Mouse (Mus musculus) cerebellum, adult 2 months (tissue): ENCODE data around the gene Fam189a2. TPM values are rescaled to one million over a fixed set of nuclear protein-coding genes. Genes with fewer than 3 reads are reported as not detected.

Experiments used
- DNase-seq, 2 experiments: peaks; one replicate each; pipeline ENCODE4 v3.0.0; 2021
- H3K27ac ChIP-seq: fragments of 200-500 bp; 2 replicates; pipeline ENCODE4 v1.5.1; 2012; ENCODE audit warnings: low read length, control low read depth, inconsistent platforms; ENCODE audit not compliant: insufficient read depth
- H3K27me3 ChIP-seq: fragments of 200-500 bp; 2 replicates; pipeline ENCODE4 v1.6.1; 2012; ENCODE audit warnings: inconsistent platforms, mild to moderate bottlenecking, low read length, moderate library complexity; ENCODE audit not compliant: control insufficient read depth, insufficient read depth
- H3K4me1 ChIP-seq: fragments of 200-500 bp; 2 replicates; pipeline ENCODE4 v1.6.1; 2011; ENCODE audit warnings: low read length; ENCODE audit not compliant: control insufficient read depth, insufficient read depth
- H3K4me3 ChIP-seq: fragments of 200-500 bp; replicated peaks from 2 replicates; pipeline ENCODE3; 2011; ENCODE audit warnings: mild to moderate bottlenecking, low read depth, low read length, control low read depth; ENCODE audit not compliant: insufficient read depth
- CTCF ChIP-seq: fragments of 200-500 bp; IDR thresholded peaks from 2 replicates; pipeline ENCODE4 v1.5.1; 2011; ENCODE audit warnings: low read depth, mild to moderate bottlenecking, control low read depth, low read length, moderate library complexity, borderline replicate concordance; ENCODE audit not compliant: insufficient read depth
- POLR2A ChIP-seq: fragments of 200-500 bp; IDR thresholded peaks from 2 replicates; pipeline ENCODE4 v1.6.1; 2011; ENCODE audit warnings: low read length, control low read depth, borderline replicate concordance; ENCODE audit not compliant: insufficient read depth
- WGBS: fragments of 180-500 bp; shearing (Covaris S2); methylation state at CpG from one replicate; pipeline ENCODE4 v1.1.7; 2018; 5-methylcytosine and 5-hydroxymethylcytosine counted together
- polyA plus RNA-seq: library from polyadenylated mRNA; depleted of rRNA; stranded (reverse); fragments of >200 nt; gene quantifications from 2 replicates; pipeline ENCODE4 v1.2.3, GENCODE M21; 2012; rRNA removed

Gene Fam189a2
- polyA plus RNA-seq, 1 experiment: 18.8 TPM

GRCm38 (mm10) chr19:23946026-23946685 lies 84.7 kb downstream of the Fam189a2 start:
- Histone ChIP-seq H3K4me1 (peaks cover 27% of the 10 kb centered on the region), H3K4me3 (no peak overlapping the region), H3K27me3 (no peaks in the 10 kb centered on the region), H3K27ac (no peak overlapping the region)
- 86% methylated on average over 6 of the region's 6 CpGs for WGBS
- DNase-seq: no peak
- TF ChIP-seq POLR2A (no peak), CTCF (no peak)

GRCm38 (mm10) chr19:23942886-23943285 lies 87.9 kb downstream of the Fam189a2 start:
- DNase-seq: peak; percentile 60 to 75

GRCm38 (mm10) chr19:23941422-23941949 lies 89.3 kb downstream of the Fam189a2 start:
- H3K27me3 ChIP-seq: no peaks in the 10 kb centered on the region
- 79% methylated on average over 12 of the region's 12 CpGs for whole genome bisulfite sequencing
- no peak overlapping the region for H3K27ac ChIP-seq
- DNase-seq: no peak
- H3K4me3 ChIP-seq: no peak overlapping the region
- H3K4me1 ChIP-seq: peaks cover 17% of the 10 kb centered on the region
- TF ChIP-seq POLR2A: no peak
- TF ChIP-seq CTCF: no peak

More at GRCm38 (mm10) chr19:23942886-23943285, 87.9 kb downstream of the Fam189a2 start:
- Histone ChIP-seq H3K27ac (peak overlapping the region; percentile 13), H3K27me3 (no peaks in the 10 kb centered on the region), H3K4me3 (no peak overlapping the region), H3K4me1 (peaks cover 18% of the 10 kb centered on the region)
- TF ChIP-seq CTCF: no peak
- TF ChIP-seq POLR2A: no peak
- WGBS: 13% methylated on average over 7 of the region's 7 CpGs

- TF ChIP-seq CTCF: no peak
- no peak for TF ChIP-seq POLR2A
- no peak for DNase-seq
- Histone ChIP-seq H3K27me3 (no peaks in the 10 kb centered on the region), H3K4me1 (no peaks in the 10 kb centered on the region), H3K27ac (no peak overlapping the region), H3K4me3 (no peak overlapping the region)
- WGBS: 96% methylated on average over 5 of the region's 5 CpGs
These were observed 100.0 kb downstream of the Fam189a2 start for GRCm38 (mm10) chr19:23930826-23931225.

DNA sequence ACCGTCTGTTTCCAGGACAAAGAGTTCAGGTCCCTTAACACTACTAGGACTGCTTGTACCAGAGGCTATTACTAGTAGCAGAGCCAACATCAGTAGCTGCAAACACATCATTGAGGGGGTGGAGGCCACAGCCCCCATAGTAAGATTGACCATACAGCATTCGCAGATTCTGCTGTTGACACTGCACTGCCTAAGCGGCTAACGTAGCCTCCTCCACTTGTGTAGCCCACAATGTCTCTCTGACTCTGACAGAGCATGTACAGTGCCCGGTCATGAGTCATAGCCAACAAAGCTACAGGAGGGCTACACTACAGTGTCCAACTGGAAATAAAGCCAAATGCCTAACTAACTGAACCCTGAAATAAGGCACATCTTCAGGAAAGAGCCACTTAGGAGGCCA lies 105.3 kb downstream of the Fam189a2 start:
- TF ChIP-seq POLR2A (no peak), CTCF (no peak)

GRCm38 (mm10) chr19:23924791-23925190 lies 106.0 kb downstream of the Fam189a2 start:
- Histone ChIP-seq H3K27ac (peak overlapping the region; percentile 70; the same call in 1 of the 2 replicates), H3K4me3 (no peak overlapping the region), H3K4me1 (peaks cover 23% of the 10 kb centered on the region), H3K27me3 (no peaks in the 10 kb centered on the region)
- WGBS: 12% methylated on average over 9 of the region's 9 CpGs
- no peak for TF ChIP-seq POLR2A
- no peak for TF ChIP-seq CTCF
- peak; percentile 58 to 69 for DNase-seq

More for the DNA sequence above, 105.3 kb downstream of the Fam189a2 start:
- 11% methylated on average over 5 of the region's 5 CpGs for WGBS
- Histone ChIP-seq H3K27ac (peak overlapping the region; percentile 70), H3K27me3 (no peaks in the 10 kb centered on the region), H3K4me3 (no peak overlapping the region), H3K4me1 (peaks cover 23% of the 10 kb centered on the region)
- peak; percentile 62 to 83 for DNase-seq

- DNase-seq: no peak
- H3K27ac ChIP-seq: no peak overlapping the region
- no peak overlapping the region for H3K4me3 ChIP-seq
- TF ChIP-seq POLR2A (no peak), CTCF (no peak)
- no peaks in the 10 kb centered on the region for H3K27me3 ChIP-seq
- H3K4me1 ChIP-seq: peaks cover 26% of the 10 kb centered on the region
- WGBS: 75% methylated on average over 6 of the region's 6 CpGs
These were observed 106.8 kb downstream of the Fam189a2 start for GRCm38 (mm10) chr19:23924057-23924456.

Other genes with a start within 250 kb of the Fam189a2 start
- 26.5 and 27.7 TPM in 2 replicates for gene Tjp2, start 194.0 kb upstream of the Fam189a2 start, polyA plus RNA-seq
- gene Fxn, start 249.6 kb upstream of the Fam189a2 start, polyA plus RNA-seq: 13.2 and 14.5 TPM in 2 replicates